Mouse (Mus musculus) lung, postnatal 0 days (tissue): ENCODE measurements at regions not wholly inside any gene's neighbourhood (a gene's known extent, or its start where the extent isn't known, plus 50 kb on each side); places are given as distances from the start of the nearest gene placed in this dataset.

Experiments
- ATAC-seq: fragments of 200-750 bp; cut with Nextera tagmentation; 2 replicates; pipeline ENCODE4 v1.8.0; 2017; ENCODE audit warnings: moderate library complexity
- DNase-seq: peaks from one replicate; pipeline ENCODE4 v3.0.0-alpha.2; 2016; ENCODE audit warnings: low spot score
- H3K27ac ChIP-seq: fragments of 300-500 bp; sonication (generic); 2 replicates; pipeline ENCODE4 v1.5.1; 2014; ENCODE audit warnings: antibody characterized with exemption, mild to moderate bottlenecking, low read length, mixed read lengths
- H3K27me3 ChIP-seq: fragments of 300-500 bp; sonication (generic); replicated peaks from 2 replicates; pipeline ENCODE4 v1.6.1; 2014; ENCODE audit warnings: low read length, mixed read lengths; ENCODE audit not compliant: insufficient read depth
- H3K36me3 ChIP-seq: fragments of 300-500 bp; sonication (generic); 2 replicates; pipeline ENCODE4 v1.6.1; 2014; ENCODE audit warnings: low read length, mixed read lengths; ENCODE audit not compliant: insufficient read depth
- H3K4me1 ChIP-seq: fragments of 300-500 bp; sonication (generic); 2 replicates; pipeline ENCODE4 v1.6.1; 2014; ENCODE audit warnings: antibody characterized with exemption, low read depth, low read length, mixed read lengths; ENCODE audit not compliant: insufficient read depth
- H3K4me2 ChIP-seq: fragments of 300-500 bp; sonication (generic); replicated peaks from 2 replicates; pipeline ENCODE4 v1.6.1; 2014; ENCODE audit warnings: low read depth, mild to moderate bottlenecking, low read length, moderate library complexity, mixed read lengths
- H3K4me3 ChIP-seq: fragments of 300-500 bp; sonication (generic); 2 replicates; pipeline ENCODE4 v1.5.1; 2014; ENCODE audit warnings: low read depth, low read length
- H3K9ac ChIP-seq: fragments of 300-500 bp; sonication (generic); replicated peaks from 2 replicates; pipeline ENCODE4 v1.6.1; 2014; ENCODE audit warnings: low read depth, mild to moderate bottlenecking
- H3K9me3 ChIP-seq: fragments of 300-500 bp; sonication (generic); 2 replicates; pipeline ENCODE4 v1.6.1; 2016; ENCODE audit warnings: low read length, mixed read lengths
- CTCF ChIP-seq: IDR thresholded peaks from 2 replicates; pipeline ENCODE4 v1.5.1; 2016; ENCODE audit warnings: antibody characterized with exemption, mild to moderate bottlenecking
- EP300 ChIP-seq: IDR thresholded peaks from 2 replicates; pipeline ENCODE4 v1.6.1; 2016; ENCODE audit warnings: antibody characterized with exemption, mild to moderate bottlenecking, control low read depth
- WGBS: fragments of 180-500 bp; shearing (Covaris S2); extraction: QIAGEN DNeasy Blood & Tissue Kit; methylation state at CpG from one replicate; pipeline ENCODE4 v1.1.7; 2014; 5-methylcytosine and 5-hydroxymethylcytosine counted together

DNA sequence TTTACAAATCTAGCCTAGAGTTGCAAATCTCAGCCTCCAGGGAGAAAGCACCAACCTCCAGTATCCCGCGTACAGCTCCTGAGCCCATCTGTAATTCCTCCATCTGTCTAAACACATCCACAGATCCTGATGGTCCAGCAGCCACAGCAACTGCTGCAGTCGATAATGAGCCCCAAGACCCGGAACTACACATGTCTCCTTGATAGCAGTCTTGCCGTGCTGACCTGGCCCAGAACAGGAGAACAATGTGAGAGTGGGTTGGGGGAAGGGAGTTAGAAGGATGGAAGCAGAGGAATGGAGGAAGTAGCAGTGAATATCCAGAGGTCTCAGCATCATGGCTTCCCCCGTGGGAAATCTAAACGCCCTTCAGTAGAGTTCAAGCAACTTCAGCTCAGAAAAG, 152.8 kb upstream of the Zmiz1 start:
- Histone ChIP-seq H3K4me1 (peaks cover 16% of the 10 kb centered on the region; the same call in 1 of the 2 replicates), H3K27ac (no peak overlapping the region), H3K9me3 (no peaks in the 10 kb centered on the region), H3K4me3 (no peak overlapping the region), H3K9ac (no peak overlapping the region), H3K4me2 (no peak overlapping the region), H3K27me3 (no peaks in the 10 kb centered on the region), H3K36me3 (no peaks in the 10 kb centered on the region)
- WGBS, result 51% methylated on average over 7 of the region's 7 CpGs
- no peak for TF ChIP-seq EP300
- no peak for TF ChIP-seq CTCF
- DNase-seq (no peak), ATAC-seq (no peak)

GRCm38 (mm10) chr14:25306961-25307654, 151.9 kb upstream of the Zmiz1 start:
- H3K9ac ChIP-seq, result no peak overlapping the region
- no peak overlapping the region for H3K27ac ChIP-seq
- WGBS, result 83% methylated on average over 3 of the region's 3 CpGs
- no peaks in the 10 kb centered on the region for H3K27me3 ChIP-seq
- ATAC-seq, result no peak
- no peak for TF ChIP-seq EP300
- H3K4me2 ChIP-seq, result no peak overlapping the region
- no peaks in the 10 kb centered on the region for H3K36me3 ChIP-seq
- peaks cover 16% of the 10 kb centered on the region; the same call in 1 of the 2 replicates for H3K4me1 ChIP-seq
- no peaks in the 10 kb centered on the region for H3K9me3 ChIP-seq
- no peak for DNase-seq
- no peak overlapping the region for H3K4me3 ChIP-seq

- Histone ChIP-seq H3K27ac (no peak overlapping the region), H3K4me1 (peaks cover 20% of the 10 kb centered on the region; the same call in 1 of the 2 replicates), H3K36me3 (no peaks in the 10 kb centered on the region), H3K4me2 (no peak overlapping the region), H3K9ac (no peak overlapping the region), H3K9me3 (no peaks in the 10 kb centered on the region), H3K27me3 (no peaks in the 10 kb centered on the region), H3K4me3 (no peak overlapping the region)
- TF ChIP-seq EP300, result no peak
- no peak for TF ChIP-seq CTCF
- no peak for ATAC-seq
- DNase-seq, result no peak
- WGBS, result 36% methylated on average over 3 of the region's 3 CpGs
Observed at GRCm38 (mm10) chr14:25308051-25308450, 150.9 kb upstream of the Zmiz1 start.

- Histone ChIP-seq H3K36me3 (no peaks in the 10 kb centered on the region), H3K9me3 (no peaks in the 10 kb centered on the region), H3K27ac (no peak overlapping the region), H3K4me3 (no peak overlapping the region), H3K9ac (no peak overlapping the region), H3K27me3 (no peaks in the 10 kb centered on the region), H3K4me1 (peaks cover 3% of the 10 kb centered on the region; the same call in 1 of the 2 replicates), H3K4me2 (no peak overlapping the region)
- DNase-seq (peak; percentile 47), ATAC-seq (peak; percentile 23)
- 51% methylated on average over 4 of the region's 4 CpGs for WGBS
- TF ChIP-seq EP300 (no peak), CTCF (no peak)
Observed at GRCm38 (mm10) chr14:25310671-25311151, 148.3 kb upstream of the Zmiz1 start.

- H3K9ac ChIP-seq, result no peak overlapping the region
- 0 out of 2 replicates have a peak overlapping the region, but pooled peaks have one; percentile 6 for H3K27ac ChIP-seq
- H3K4me1 ChIP-seq, result peaks cover 3% of the 10 kb centered on the region; the same call in 1 of the 2 replicates
- no peak overlapping the region for H3K4me2 ChIP-seq
- TF ChIP-seq CTCF (no peak), EP300 (no peak)
- H3K4me3 ChIP-seq, result no peak overlapping the region
- 24% methylated on average over 3 of the region's 3 CpGs for WGBS
- H3K27me3 ChIP-seq, result no peaks in the 10 kb centered on the region
- DNase-seq (peak; percentile 62), ATAC-seq (no peak)
- no peaks in the 10 kb centered on the region for H3K9me3 ChIP-seq
- no peaks in the 10 kb centered on the region for H3K36me3 ChIP-seq
Observed at GRCm38 (mm10) chr14:25311475-25311874, 147.5 kb upstream of the Zmiz1 start.

GRCm38 (mm10) chr14:25312135-25312534, 146.8 kb upstream of the Zmiz1 start:
- TF ChIP-seq EP300, result no peak
- peak; percentile 43 for TF ChIP-seq CTCF
- H3K27ac ChIP-seq, result peak overlapping the region; percentile 27; the same call in 1 of the 2 replicates
- no peaks in the 10 kb centered on the region for H3K9me3 ChIP-seq
- ATAC-seq, result no peak; the same call in 1 of the 2 replicates
- no peaks in the 10 kb centered on the region for H3K27me3 ChIP-seq
- H3K4me3 ChIP-seq, result no peak overlapping the region
- peaks cover 3% of the 10 kb centered on the region; the same call in 1 of the 2 replicates for H3K4me1 ChIP-seq
- no peak overlapping the region for H3K4me2 ChIP-seq
- H3K9ac ChIP-seq, result no peak overlapping the region
- WGBS, result 21% methylated on average over 7 of the region's 7 CpGs
- DNase-seq, result peak; percentile 55
- no peaks in the 10 kb centered on the region for H3K36me3 ChIP-seq
